Comparison of ENCODE assay signal across 8 mouse cellular contexts in the genomic region with DNA sequence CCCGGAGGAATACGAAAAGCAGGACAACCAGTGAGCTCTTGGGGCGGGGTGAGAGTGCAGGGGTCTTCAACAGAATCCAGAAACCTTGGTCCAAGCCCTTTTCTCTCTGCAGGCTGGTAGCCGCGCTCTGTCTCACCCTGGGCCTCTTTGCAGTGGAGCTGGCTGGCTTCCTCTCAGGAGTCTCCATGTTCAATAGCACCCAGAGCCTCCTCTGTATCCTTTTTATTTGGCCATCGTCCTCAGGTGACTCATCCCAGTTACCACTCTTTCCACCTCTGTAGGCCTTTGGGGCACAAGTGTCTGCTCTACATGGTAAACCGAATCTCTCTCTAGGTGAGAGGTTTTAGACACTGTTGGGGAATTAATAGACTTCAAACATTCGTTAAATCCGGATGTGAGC. TPM values are rescaled to one million over a fixed set of nuclear protein-coding genes. Genes with fewer than 3 reads are reported as not detected.
A peak's percentile ranks its signal among the peaks of the same experiment; 100 is the strongest.
DNase-seq lines count a peak whose midpoint lies in the region; ATAC-seq and TF ChIP-seq lines count a peak whose summit lies in the region.

No protein-coding gene starts in this region.

- DNase-seq in lung, postnatal 10 days, result no peak
- DNase-seq in urinary bladder, adult 2 months (ENCODE audit: low spot score), result no peak
- DNase-seq in left cerebral cortex, postnatal 36 days (ENCODE audit: low spot score in 2 of 2), result no peak
- no peak for DNase-seq in frontal cortex, postnatal 10 days (ENCODE audit: low spot score in 2 of 2)

- H3K4me1 ChIP-seq in lung, embryonic 16.5 days (replicated peaks; ENCODE audit: control insufficient read depth, insufficient read depth, low read length), result peaks cover 30% of the 10 kb centered on the region
- H3K4me1 ChIP-seq in embryonic facial prominence, embryonic 15.5 days, result peaks cover 38% of the 10 kb centered on the region
- peaks cover 6% of the 10 kb centered on the region; the same call in 1 of the 2 replicates for H3K4me1 ChIP-seq in intestine, postnatal 0 days (replicated peaks; ENCODE audit: control insufficient read depth, insufficient read depth, low read length)
- H3K4me1 ChIP-seq in neural tube, embryonic 15.5 days, result peaks cover 53% of the 10 kb centered on the region

- H3K9me3 ChIP-seq in lung, embryonic 16.5 days (ENCODE audit: control insufficient read depth, low read length), result no peaks in the 10 kb centered on the region
- H3K9me3 ChIP-seq in embryonic facial prominence, embryonic 15.5 days (replicated peaks), result no peaks in the 10 kb centered on the region
- H3K9me3 ChIP-seq in intestine, postnatal 0 days (ENCODE audit: control insufficient read depth), result no peaks in the 10 kb centered on the region
- no peaks in the 10 kb centered on the region for H3K9me3 ChIP-seq in neural tube, embryonic 15.5 days (replicated peaks)

- H3K36me3 ChIP-seq in lung, embryonic 16.5 days (ENCODE audit: control insufficient read depth, insufficient read depth, low read length), result no peaks in the 10 kb centered on the region
- no peaks in the 10 kb centered on the region for H3K36me3 ChIP-seq in embryonic facial prominence, embryonic 15.5 days
- no peaks in the 10 kb centered on the region for H3K36me3 ChIP-seq in intestine, postnatal 0 days (ENCODE audit: control insufficient read depth, insufficient read depth)
- H3K36me3 ChIP-seq in neural tube, embryonic 15.5 days, result no peaks in the 10 kb centered on the region

- ATAC-seq in lung, embryonic 16.5 days (ENCODE audit: low read depth), result no peak
- no peak for ATAC-seq in embryonic facial prominence, embryonic 15.5 days (ENCODE audit: insufficient number of reproducible peaks, low FRiP score, low TSS enrichment, low read depth)
- ATAC-seq in intestine, postnatal 0 days, result no peak
- ATAC-seq in neural tube, embryonic 15.5 days (ENCODE audit: low FRiP score), result no peak

- TF ChIP-seq CTCF in intestine, postnatal 0 days (IDR thresholded peaks at IDR 0.05; ENCODE audit: low read depth), result no peak

- no peaks in the 10 kb centered on the region for H3K27me3 ChIP-seq in lung, embryonic 16.5 days (ENCODE audit: control insufficient read depth, insufficient read depth, low read depth, low read length)
- no peaks in the 10 kb centered on the region for H3K27me3 ChIP-seq in embryonic facial prominence, embryonic 15.5 days
- no peaks in the 10 kb centered on the region for H3K27me3 ChIP-seq in intestine, postnatal 0 days (replicated peaks; ENCODE audit: control insufficient read depth, insufficient read depth, low read length)
- H3K27me3 ChIP-seq in neural tube, embryonic 15.5 days (replicated peaks), result no peaks in the 10 kb centered on the region

- peak overlapping the region; percentile 96 for H3K27ac ChIP-seq in lung, embryonic 16.5 days (ENCODE audit: low read length)
- peak overlapping the region; percentile 96 for H3K27ac ChIP-seq in embryonic facial prominence, embryonic 15.5 days (replicated peaks)
- peak overlapping the region; percentile 69; the same call in 1 of the 2 replicates for H3K27ac ChIP-seq in intestine, postnatal 0 days (ENCODE audit: low read depth, low read length)
- H3K27ac ChIP-seq in neural tube, embryonic 15.5 days (replicated peaks), result peak overlapping the region; percentile 87

- intact Hi-C loops in left cerebral cortex, postnatal 36 days (cut with DNase I), result no loop called here

- peak overlapping the region; percentile 84 for H3K9ac ChIP-seq in lung, embryonic 16.5 days (ENCODE audit: low read length)
- peak overlapping the region; percentile 47 for H3K9ac ChIP-seq in embryonic facial prominence, embryonic 15.5 days
- H3K9ac ChIP-seq in intestine, postnatal 0 days (ENCODE audit: low read depth, low read length), result peak overlapping the region; percentile 57; the same call in 1 of the 2 replicates
- peak overlapping the region; percentile 79 for H3K9ac ChIP-seq in neural tube, embryonic 15.5 days (replicated peaks)

- WGBS in lung, embryonic 16.5 days, result 22% methylated on average over 9 of the region's 9 CpGs
- WGBS in embryonic facial prominence, embryonic 15.5 days, result 22% methylated on average over 9 of the region's 9 CpGs
- 24% methylated on average over 9 of the region's 9 CpGs for WGBS in intestine, postnatal 0 days
- WGBS in neural tube, embryonic 15.5 days, result 25% methylated on average over 9 of the region's 9 CpGs

- H3K4me2 ChIP-seq in lung, embryonic 16.5 days (ENCODE audit: low read depth, low read length), result peak overlapping the region; percentile 69
- peak overlapping the region; percentile 82 for H3K4me2 ChIP-seq in embryonic facial prominence, embryonic 15.5 days (replicated peaks)
- H3K4me2 ChIP-seq in intestine, postnatal 0 days (replicated peaks; ENCODE audit: low read depth), result peak overlapping the region; percentile 83
- H3K4me2 ChIP-seq in neural tube, embryonic 15.5 days, result peak overlapping the region; percentile 78

- peak overlapping the region; percentile 71 for H3K4me3 ChIP-seq in lung, embryonic 16.5 days (ENCODE audit: low read length)
- H3K4me3 ChIP-seq in embryonic facial prominence, embryonic 15.5 days (replicated peaks), result peak overlapping the region; percentile 65
- H3K4me3 ChIP-seq in intestine, postnatal 0 days (ENCODE audit: low read depth, low read length), result peak overlapping the region; percentile 49
- H3K4me3 ChIP-seq in neural tube, embryonic 15.5 days (replicated peaks), result peak overlapping the region; percentile 70

RNA-seq across cellular contexts. Expression of gene Tmem107, which starts 0.7 kb away (rescaled TPM):
- 101 and 104 TPM in 2 replicates for polyA plus RNA-seq in lung, embryonic 16.5 days (2015; fragmentation: Nextera tagmentation; extraction: Ambion mirVana)
- 102 and 137 TPM in 2 replicates for polyA plus RNA-seq in embryonic facial prominence, embryonic 15.5 days (2015; fragmentation: Nextera tagmentation; extraction: Ambion mirVana)
- 14.5 TPM in 2 replicates for polyA plus RNA-seq in intestine, postnatal 0 days (2015; fragmentation: Nextera tagmentation; extraction: Ambion mirVana)
- polyA plus RNA-seq in neural tube, embryonic 15.5 days (2015; fragmentation: Nextera tagmentation; extraction: Ambion mirVana), result 33.3 and 39.2 TPM in 2 replicates
- 17.9 and 25.8 TPM in 2 replicates for polyA plus RNA-seq in urinary bladder, adult 2 months (2012; rRNA removed)
- total RNA-seq in left cerebral cortex, postnatal 36 days (2021), result 10 to 100 TPM; 19.5 to 20.5 TPM

RNA-seq across cellular contexts. Expression of gene Borcs6, which starts 11.7 kb away (rescaled TPM):
- polyA plus RNA-seq in lung, embryonic 16.5 days (2015; fragmentation: Nextera tagmentation; extraction: Ambion mirVana), result 7.2 and 8.6 TPM in 2 replicates
- polyA plus RNA-seq in embryonic facial prominence, embryonic 15.5 days (2015; fragmentation: Nextera tagmentation; extraction: Ambion mirVana), result 14.9 and 15.7 TPM in 2 replicates
- 13.4 and 13.8 TPM in 2 replicates for polyA plus RNA-seq in intestine, postnatal 0 days (2015; fragmentation: Nextera tagmentation; extraction: Ambion mirVana)
- polyA plus RNA-seq in neural tube, embryonic 15.5 days (2015; fragmentation: Nextera tagmentation; extraction: Ambion mirVana), result 20.6 and 24.0 TPM in 2 replicates
- 18.0 and 19.4 TPM in 2 replicates for polyA plus RNA-seq in urinary bladder, adult 2 months (2012; rRNA removed)
- total RNA-seq in left cerebral cortex, postnatal 36 days (2021), result 10 to 100 TPM; 30.7 to 38.4 TPM

RNA-seq across cellular contexts. Expression of gene Vamp2, which starts 17.0 kb away (rescaled TPM):
- 80.6 and 85.2 TPM in 2 replicates for polyA plus RNA-seq in lung, embryonic 16.5 days (2015; fragmentation: Nextera tagmentation; extraction: Ambion mirVana)
- 111 and 149 TPM in 2 replicates for polyA plus RNA-seq in embryonic facial prominence, embryonic 15.5 days (2015; fragmentation: Nextera tagmentation; extraction: Ambion mirVana)
- 45.3 and 50.3 TPM in 2 replicates for polyA plus RNA-seq in intestine, postnatal 0 days (2015; fragmentation: Nextera tagmentation; extraction: Ambion mirVana)
- polyA plus RNA-seq in neural tube, embryonic 15.5 days (2015; fragmentation: Nextera tagmentation; extraction: Ambion mirVana), result 347 and 355 TPM in 2 replicates
- 163 and 180 TPM in 2 replicates for polyA plus RNA-seq in urinary bladder, adult 2 months (2012; rRNA removed)
- 1,000 to 10,000 TPM; 1,090 to 1,186 TPM for total RNA-seq in left cerebral cortex, postnatal 36 days (2021)

RNA-seq across cellular contexts. Expression of gene Per1, which starts 23.8 kb away (rescaled TPM):
- polyA plus RNA-seq in lung, embryonic 16.5 days (2015; fragmentation: Nextera tagmentation; extraction: Ambion mirVana), result 31.1 and 32.4 TPM in 2 replicates
- polyA plus RNA-seq in embryonic facial prominence, embryonic 15.5 days (2015; fragmentation: Nextera tagmentation; extraction: Ambion mirVana), result 29.6 and 34.4 TPM in 2 replicates
- 7.2 and 11.3 TPM in 2 replicates for polyA plus RNA-seq in intestine, postnatal 0 days (2015; fragmentation: Nextera tagmentation; extraction: Ambion mirVana)
- 10.0 and 11.9 TPM in 2 replicates for polyA plus RNA-seq in neural tube, embryonic 15.5 days (2015; fragmentation: Nextera tagmentation; extraction: Ambion mirVana)
- 26.8 and 28.5 TPM in 2 replicates for polyA plus RNA-seq in urinary bladder, adult 2 months (2012; rRNA removed)
- total RNA-seq in left cerebral cortex, postnatal 36 days (2021), result 100 to 1,000 TPM; 106 to 122 TPM

RNA-seq across cellular contexts. Expression of gene Aurkb, which starts 25.8 kb away (rescaled TPM):
- 183 and 189 TPM in 2 replicates for polyA plus RNA-seq in lung, embryonic 16.5 days (2015; fragmentation: Nextera tagmentation; extraction: Ambion mirVana)
- 122 and 123 TPM in 2 replicates for polyA plus RNA-seq in embryonic facial prominence, embryonic 15.5 days (2015; fragmentation: Nextera tagmentation; extraction: Ambion mirVana)
- polyA plus RNA-seq in intestine, postnatal 0 days (2015; fragmentation: Nextera tagmentation; extraction: Ambion mirVana), result 24.3 and 26.2 TPM in 2 replicates
- polyA plus RNA-seq in neural tube, embryonic 15.5 days (2015; fragmentation: Nextera tagmentation; extraction: Ambion mirVana), result 15.6 and 47.4 TPM in 2 replicates
- 3.6 and 4.1 TPM in 2 replicates for polyA plus RNA-seq in urinary bladder, adult 2 months (2012; rRNA removed)
- 1 to 10 TPM in 1 of 2 experiments, under 1 TPM in 1; 0.43 to 1.1 TPM for total RNA-seq in left cerebral cortex, postnatal 36 days (2021)
